Mouse (Mus musculus): Measurements from ENCODE around the gene Apbb2.

GRCm38 (mm10) chr5:66516311-66516710 is 102.3 kb downstream of the Apbb2 start:
- TF ChIP-seq CTCF (IDR thresholded peaks at IDR 0.05; ENCODE audit: borderline replicate concordance, extremely low read depth, insufficient read depth, insufficient read length) (no peak), POLR2A (IDR thresholded peaks at IDR 0.05; ENCODE audit: borderline replicate concordance, extremely low read depth, insufficient read depth, insufficient read length, poor library complexity, severe bottlenecking) (no peak)
